Mouse (Mus musculus): Measurements from ENCODE around the gene Creg2.

DNA sequence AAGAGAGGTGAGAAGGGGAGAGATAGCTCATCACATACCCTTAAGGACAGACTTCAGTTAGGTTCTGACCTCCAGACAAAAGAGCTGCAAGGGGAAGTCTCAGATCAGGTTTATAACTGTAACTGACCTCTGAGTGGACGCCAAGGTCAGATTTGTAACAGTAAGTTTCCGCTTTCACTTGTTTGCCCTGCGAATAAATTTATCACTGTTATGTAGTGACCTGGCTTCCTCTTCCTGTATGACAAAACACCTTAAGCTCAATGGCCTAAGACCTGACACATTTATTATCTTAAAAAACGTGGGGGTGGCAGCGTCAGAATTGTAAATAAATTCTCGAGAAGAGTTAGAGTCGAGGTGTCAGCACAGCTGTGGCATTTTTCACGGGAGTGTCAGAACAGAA is 42.7 kb downstream of the Creg2 start:
- no peak for TF ChIP-seq CTCF (IDR thresholded peaks at IDR 0.05; ENCODE audit: low read depth)
- no peak for TF ChIP-seq EP300 (IDR thresholded peaks at IDR 0.05; ENCODE audit: low read depth)
